Mouse (Mus musculus) left cerebral cortex, postnatal 36 days (tissue): Measurements from ENCODE around the gene Zfp831. TPM values are rescaled to one million over a fixed set of nuclear protein-coding genes. Genes with fewer than 3 reads are reported as not detected.

Source experiments
- DNase-seq, 2 experiments: peaks; one replicate each; pipeline ENCODE4 v3.0.0; 2021 to 2022; ENCODE audit warnings: low spot score in 2 of 2, mixed read lengths in 1 of 2
- intact Hi-C: fragments of 180-260 bp; cut with DNase I; formaldehyde crosslinking; loops from one replicate; pipeline ENCODE4 v1.15.1; 2025
- total RNA-seq, 2 experiments: library from RNA; stranded (reverse); gene quantifications; 2 replicates each; pipeline ENCODE4 v1.2.3; 2021

The Zfp831 gene
- total RNA-seq, 2 experiments from 2014 or later: 14.2 to 20.2 TPM

GRCm38 (mm10) chr2:174629299-174629850, 14.0 kb upstream of the Zfp831 start:
- intact Hi-C loops: no loop called here
- DNase-seq: no peak

GRCm38 (mm10) chr2:174636750-174637149, 6.6 kb upstream of the Zfp831 start:
- intact Hi-C loops: no loop called here
- DNase-seq: no peak

- DNase-seq: no peak
- intact Hi-C loops: no loop called here
Measured at GRCm38 (mm10) chr2:174644975-174645374, 1.6 kb downstream of the Zfp831 start.

GRCm38 (mm10) chr2:174652864-174653263, 9.5 kb downstream of the Zfp831 start:
- DNase-seq: no peak
- intact Hi-C loops: no loop called here

DNA sequence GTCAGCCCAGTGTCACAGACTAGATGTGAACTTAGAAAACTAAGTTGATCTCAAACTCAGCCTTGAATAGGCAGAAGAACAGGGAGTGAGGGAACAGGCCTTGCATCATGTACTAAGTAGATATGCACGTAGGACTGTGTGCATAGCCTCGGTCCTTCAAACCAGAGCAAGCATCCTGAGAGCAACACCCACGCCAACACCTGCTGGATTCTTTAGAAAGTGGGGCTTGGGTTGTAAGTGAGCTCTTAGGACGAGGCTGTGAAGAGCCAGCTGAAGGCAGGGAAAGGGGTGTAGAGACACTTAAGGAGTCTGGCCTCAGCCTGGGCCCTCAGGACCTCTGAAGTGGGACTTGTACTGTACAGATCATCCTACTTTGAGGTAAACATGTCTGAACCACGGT, 12.0 kb downstream of the Zfp831 start:
- intact Hi-C loops: loop anchor here (5.0 kb wide), 1 partner anchor 168 kb away; no protein-coding TSS in a partner anchor
- no peak for DNase-seq

- intact Hi-C loops: loop anchor here (5.0 kb wide), 1 partner anchor 171 kb away; no protein-coding TSS in a partner anchor
- DNase-seq: no peak
Measured at GRCm38 (mm10) chr2:174658229-174658844, 15.0 kb downstream of the Zfp831 start.

GRCm38 (mm10) chr2:174659874-174660273, 16.5 kb downstream of the Zfp831 start:
- intact Hi-C loops: loop anchor here (5.0 kb wide), 1 partner anchor 173 kb away; no protein-coding TSS in a partner anchor
- no peak for DNase-seq

- DNase-seq: no peak
- intact Hi-C loops: no loop called here
Measured at GRCm38 (mm10) chr2:174660321-174660720, 17.0 kb downstream of the Zfp831 start.

DNA sequence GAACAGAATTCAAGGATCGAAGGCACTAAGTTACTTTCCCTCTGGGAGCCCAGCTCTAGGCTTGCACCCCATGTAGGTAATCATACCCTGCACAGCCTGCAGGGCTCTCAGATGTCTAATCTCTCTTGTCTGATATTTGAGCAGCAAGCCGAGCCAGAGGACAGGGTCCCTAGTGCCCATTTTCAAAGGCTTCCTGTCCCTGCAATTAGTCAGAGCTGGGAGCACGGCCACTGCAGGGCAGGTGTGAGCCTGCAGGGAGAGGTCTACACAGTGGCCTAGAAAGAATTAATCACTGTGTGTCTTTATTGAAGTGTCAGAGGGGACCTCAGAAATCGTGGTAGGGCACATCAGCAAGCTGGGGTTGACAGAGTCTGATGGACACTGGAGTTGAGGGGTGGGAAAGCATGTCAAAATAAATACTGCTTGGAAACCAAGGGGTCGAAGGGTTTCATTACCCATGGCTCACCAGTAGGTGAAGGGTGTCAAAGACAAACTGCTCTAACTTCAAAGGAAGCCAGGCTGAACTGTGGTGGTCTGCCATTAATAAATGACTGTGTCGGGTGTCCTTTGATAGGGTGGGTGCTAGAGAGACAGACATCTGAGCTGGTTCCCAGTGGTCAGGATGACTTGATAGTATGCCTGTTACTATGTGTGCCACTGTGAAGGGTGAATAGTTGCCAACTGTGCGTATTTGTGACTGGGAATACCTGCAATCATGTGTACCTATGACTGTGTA, 18.3 kb downstream of the Zfp831 start:
- DNase-seq: no peak
- intact Hi-C loops: no loop called here

GRCm38 (mm10) chr2:174662593-174662992, 19.3 kb downstream of the Zfp831 start:
- intact Hi-C loops: no loop called here
- no peak for DNase-seq

- no peak for DNase-seq
- intact Hi-C loops: no loop called here
Measured at GRCm38 (mm10) chr2:174665404-174665803, 22.1 kb downstream of the Zfp831 start.

DNA sequence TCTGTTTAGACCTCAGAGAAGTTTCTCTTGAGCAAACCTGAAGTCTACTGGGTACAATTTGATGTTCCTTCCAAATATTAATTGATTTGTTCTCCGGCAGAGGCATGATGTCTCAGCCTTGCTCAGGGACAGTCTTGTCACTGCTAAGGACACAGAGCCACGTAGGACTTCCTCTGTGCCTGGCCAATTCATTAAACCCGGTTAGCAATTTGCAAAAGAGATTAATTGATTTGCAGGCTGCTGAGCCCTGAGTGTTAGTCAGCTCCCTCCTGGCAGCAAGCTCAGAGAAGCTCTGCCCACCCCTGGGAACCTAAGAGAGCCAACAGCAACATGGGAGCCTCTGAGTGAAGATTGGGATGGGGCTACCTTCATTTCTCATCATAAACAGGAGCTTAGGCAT, 25.5 kb downstream of the Zfp831 start:
- intact Hi-C loops: no loop called here
- DNase-seq: no peak

- no peak for DNase-seq
- intact Hi-C loops: loop anchor here (2.0 kb wide), 1 partner anchor 186 kb away; no protein-coding TSS in a partner anchor
Measured at GRCm38 (mm10) chr2:174672506-174673190, 29.3 kb downstream of the Zfp831 start.

DNA sequence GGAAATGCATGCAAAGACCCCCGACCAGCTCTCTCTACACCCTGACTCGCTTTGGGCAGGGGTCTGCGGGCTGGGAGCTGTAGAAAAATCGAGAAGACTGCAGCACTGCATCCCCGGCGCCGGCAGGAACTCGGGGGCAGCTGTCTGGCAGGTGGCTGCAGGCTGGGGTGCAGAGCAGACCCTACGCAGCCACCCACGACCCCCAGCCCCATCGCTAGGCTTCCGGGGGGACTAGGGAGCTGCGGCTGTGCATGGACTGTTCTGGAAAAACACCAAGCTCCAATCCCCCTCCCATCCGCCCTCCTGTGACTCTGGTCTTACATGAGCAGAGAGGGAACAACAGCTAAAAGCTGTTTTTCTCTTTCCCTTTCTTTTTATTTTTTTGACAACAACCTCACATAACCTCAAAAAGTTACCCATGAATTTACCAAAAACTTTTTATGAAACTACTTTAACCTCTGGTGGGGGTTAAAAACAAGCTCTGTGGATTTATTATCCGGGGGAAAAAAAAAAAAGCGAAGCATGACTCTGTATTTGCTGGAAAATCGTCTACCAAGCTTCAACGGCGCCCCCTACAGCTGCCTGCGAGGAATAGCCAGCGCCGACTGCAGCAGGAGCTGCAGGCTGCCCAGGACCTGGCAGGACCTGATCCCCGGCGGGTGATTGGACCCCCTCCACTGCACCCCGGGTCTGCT, 30.4 kb downstream of the Zfp831 start:
- peak; percentile 82 to 87 for DNase-seq
- intact Hi-C loops: loop anchor here (2.0 kb wide), 2 partner anchors 185 to 227 kb away; no protein-coding TSS in a partner anchor

GRCm38 (mm10) chr2:174674287-174675045, 31.1 kb downstream of the Zfp831 start:
- intact Hi-C loops: loop anchor here (1.0 to 2.0 kb wide), 3 partner anchors 181 to 362 kb away; no protein-coding TSS in a partner anchor

GRCm38 (mm10) chr2:174675642-174676041, 32.3 kb downstream of the Zfp831 start:
- DNase-seq: peak; percentile 60 to 65
- intact Hi-C loops: loop anchor here (1.0 to 2.0 kb wide), 3 partner anchors 182 to 363 kb away; no protein-coding TSS in a partner anchor

More at GRCm38 (mm10) chr2:174674287-174675045, 31.1 kb downstream of the Zfp831 start:
- no peak for DNase-seq

DNA sequence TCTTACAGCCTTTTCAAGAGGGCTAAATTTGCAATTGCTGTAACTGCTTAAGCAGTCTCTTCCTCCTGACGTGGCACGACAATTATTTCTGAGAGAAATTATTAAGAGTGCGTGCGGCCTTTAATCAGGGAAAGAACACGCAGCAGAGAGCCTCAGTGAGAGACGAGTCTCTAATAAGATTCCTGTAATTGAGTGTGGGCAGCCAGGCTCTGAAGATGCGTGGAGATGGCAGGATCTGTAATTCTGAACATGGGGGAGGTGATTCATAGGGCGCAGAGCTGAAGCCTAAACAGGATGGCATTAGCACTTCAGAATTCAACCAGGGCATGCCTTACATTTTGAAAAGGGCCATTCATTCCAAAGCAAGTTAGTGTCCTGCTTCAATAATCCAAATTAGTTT, 58.0 kb downstream of the Zfp831 start:
- DNase-seq: no peak
- intact Hi-C loops: no loop called here

DNA sequence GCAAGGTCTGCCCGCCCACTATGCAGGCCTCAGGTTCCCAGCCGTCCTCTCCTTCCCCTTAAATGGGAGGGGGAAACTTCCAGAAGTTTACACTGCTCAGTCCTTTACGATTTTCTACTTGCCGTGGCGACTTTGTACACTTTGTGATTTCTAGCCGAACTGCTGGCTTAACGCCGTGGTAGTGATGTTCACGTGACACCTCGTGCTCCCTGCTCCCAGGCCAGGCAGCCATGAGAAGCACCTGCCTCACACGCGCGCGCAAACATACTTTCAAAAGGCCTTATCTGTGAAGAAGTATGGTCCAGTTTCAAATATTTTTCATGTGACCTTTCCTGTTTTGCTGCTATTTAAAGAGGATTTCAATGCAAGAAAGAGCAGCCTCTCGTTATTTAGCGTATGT, 63.8 kb downstream of the Zfp831 start:
- intact Hi-C loops: no loop called here

GRCm38 (mm10) chr2:174708587-174708986, 65.3 kb downstream of the Zfp831 start:
- DNase-seq: no peak
- intact Hi-C loops: no loop called here

More for the DNA sequence above, 63.8 kb downstream of the Zfp831 start:
- no peak for DNase-seq
